28 mouse cellular contexts compared by ENCODE assay signal in the genomic region with DNA sequence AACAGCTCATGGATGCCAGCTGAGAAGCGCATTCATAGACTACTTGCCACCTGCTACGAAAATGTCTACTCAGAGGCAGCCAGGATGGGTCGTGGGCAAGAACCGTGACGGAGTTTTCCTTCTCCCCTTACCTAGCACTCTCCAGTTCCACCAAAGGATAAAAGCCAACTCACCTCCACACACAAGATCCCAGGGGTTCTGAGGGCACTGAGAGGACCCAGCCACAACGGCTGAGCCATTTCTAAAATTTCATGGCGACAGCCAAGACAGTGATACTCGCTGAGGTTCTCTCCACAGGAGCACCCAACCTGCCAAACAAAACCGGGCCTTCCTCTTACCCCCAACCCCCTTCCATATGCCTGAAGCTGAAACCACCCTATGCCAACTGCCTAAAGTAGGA. TPM values are rescaled to one million over a fixed set of nuclear protein-coding genes. Genes with fewer than 3 reads are reported as not detected.
DNase-seq lines count a peak whose midpoint lies in the region; ATAC-seq lines count a peak whose summit lies in the region.
"Had no signal": no experiment of that assay in that cellular context is flagged by ENCODE, and none has a peak within 500 bp of the region (broad histone marks: within the 10 kb centered on the region; RNA-seq: fewer than 3 reads in every experiment).

No protein-coding gene starts in this region.

- peaks cover 10% of the 10 kb centered on the region for H3K4me1 ChIP-seq in hindbrain, embryonic 14.5 days (replicated peaks; ENCODE audit: control insufficient read depth, insufficient read depth, low read length)
- peaks cover 50% of the 10 kb centered on the region for H3K4me1 ChIP-seq in midbrain, embryonic 13.5 days (replicated peaks)

- H3K9ac ChIP-seq in hindbrain, embryonic 14.5 days: no peak overlapping the region
- H3K9ac ChIP-seq in midbrain, embryonic 13.5 days (replicated peaks): no peak overlapping the region
- H3K9ac ChIP-seq: embryonic facial prominence, embryonic 12.5 days; forebrain, postnatal 0 days; limb, embryonic 12.5 days; liver, embryonic 12.5 days had no signal

- peaks cover 84% of the 10 kb centered on the region for H3K27me3 ChIP-seq in hindbrain, embryonic 14.5 days (ENCODE audit: control insufficient read depth, insufficient read depth, low read length)
- peaks cover 87% of the 10 kb centered on the region for H3K27me3 ChIP-seq in midbrain, embryonic 13.5 days

- peak overlapping the region; percentile 71 for H3K4me2 ChIP-seq in hindbrain, embryonic 14.5 days (replicated peaks)
- peak overlapping the region; percentile 75 for H3K4me2 ChIP-seq in midbrain, embryonic 13.5 days (replicated peaks)
- H3K4me2 ChIP-seq: limb, embryonic 12.5 days; liver, embryonic 12.5 days had no signal

- ATAC-seq in hindbrain, embryonic 14.5 days (ENCODE audit: low FRiP score): no peak
- ATAC-seq in midbrain, embryonic 13.5 days: no peak
- no peak for ATAC-seq in megakaryocyte-erythroid progenitor cell, adult 5-6 weeks (replicated peaks; ENCODE audit: low FRiP score, low TSS enrichment, poor library complexity, severe bottlenecking)
- ATAC-seq in erythroblast, adult 5-6 weeks (replicated peaks; ENCODE audit: low FRiP score, poor library complexity, severe bottlenecking): no peak
- ATAC-seq: CD4-positive, CD25-positive, alpha-beta regulatory T cell, adult 4 months; forebrain, postnatal 0 days; liver, embryonic 12.5 days had no signal

- H3K4me3 ChIP-seq in hindbrain, embryonic 14.5 days (replicated peaks; ENCODE audit: low read length): no peak overlapping the region
- peak overlapping the region; percentile 4; the same call in 1 of the 2 replicates for H3K4me3 ChIP-seq in midbrain, embryonic 13.5 days (replicated peaks)
- H3K4me3 ChIP-seq: embryonic facial prominence, embryonic 12.5 days; heart, embryonic 10.5 days; left cerebral cortex, adult 2 months; limb, embryonic 12.5 days; liver, embryonic 12.5 days had no signal

- H3K27ac ChIP-seq in hindbrain, embryonic 14.5 days: peak overlapping the region; percentile 32; the same call in 1 of the 2 replicates
- H3K27ac ChIP-seq in midbrain, embryonic 13.5 days: peak overlapping the region; percentile 84
- H3K27ac ChIP-seq: embryonic facial prominence, embryonic 12.5 days; forebrain, embryonic 10.5 days; heart, embryonic 10.5 days; left cerebral cortex, adult 2 months; limb, embryonic 12.5 days; liver, embryonic 12.5 days had no signal

- WGBS in hindbrain, embryonic 14.5 days: 3% methylated on average over 9 of the region's 9 CpGs
- 3% methylated on average over 9 of the region's 9 CpGs for WGBS in midbrain, embryonic 13.5 days

- peak; percentile 39 for DNase-seq in embryo, embryonic 9.5 days (ENCODE audit: extremely low spot score)
- DNase-seq in embryo, embryonic 11 days: no peak
- peak; percentile 32 for DNase-seq in ES-CJ7 (ENCODE audit: low read depth, low spot score)
- DNase-seq in hindbrain, embryonic 14.5 days (ENCODE audit: low spot score): peak; percentile 24
- DNase-seq in cerebellum, adult 18-20 months: no peak
- DNase-seq: adrenal gland, postnatal 25 days; cerebellum, adult 11 months; cerebellum, postnatal 25 days; forebrain, postnatal 0 days; kidney, adult 2 months; kidney, postnatal 10 days; layer of hippocampus, adult 9-11 months; lung, adult 2 months; lung, postnatal 36 days; right cerebral cortex, postnatal 25 days had no signal

- H3K36me3 ChIP-seq in hindbrain, embryonic 14.5 days (replicated peaks; ENCODE audit: control insufficient read depth, insufficient read depth): no peaks in the 10 kb centered on the region
- H3K36me3 ChIP-seq in midbrain, embryonic 13.5 days: no peaks in the 10 kb centered on the region
- H3K36me3 ChIP-seq: embryonic facial prominence, embryonic 12.5 days; forebrain, embryonic 10.5 days; G1E; heart, embryonic 10.5 days; limb, embryonic 12.5 days; liver, embryonic 12.5 days had no signal

- no peaks in the 10 kb centered on the region for H3K9me3 ChIP-seq in hindbrain, embryonic 14.5 days (ENCODE audit: control insufficient read depth, low read length)
- H3K9me3 ChIP-seq in midbrain, embryonic 13.5 days: no peaks in the 10 kb centered on the region
- H3K9me3 ChIP-seq: embryonic facial prominence, embryonic 12.5 days; forebrain, embryonic 10.5 days; heart, embryonic 10.5 days; limb, embryonic 12.5 days; liver, embryonic 12.5 days had no signal

RNA-seq across cellular contexts. Expression of a gene that starts 2.3 kb away (rescaled TPM):
- 7.9 and 8.2 TPM in 2 replicates for polyA plus RNA-seq in hindbrain, embryonic 14.5 days (2014; fragmentation: Nextera tagmentation; extraction: Ambion mirVana)
- 30.4 and 35.6 TPM in 2 replicates for polyA plus RNA-seq in midbrain, embryonic 13.5 days (2015; fragmentation: Nextera tagmentation; extraction: Ambion mirVana)
- not detected in 2 replicates for total RNA-seq in megakaryocyte-erythroid progenitor cell, adult 5-6 weeks (2014; fragmentation: Nextera tagmentation)
- total RNA-seq in megakaryocyte-erythroid progenitor cell, adult 5-6 weeks (2017): not detected in 2 replicates
- not detected in 2 replicates for total RNA-seq in erythroblast, adult 5-6 weeks (2015; ENCODE audit: low replicate concordance)
- not detected in 2 replicates for total RNA-seq in erythroblast, adult 5-6 weeks (2017; ENCODE audit: low replicate concordance)
- total RNA-seq: adrenal gland, postnatal 25 days; left cerebral cortex, adult 2 months had no signal
- polyA plus RNA-seq: CD4-positive, CD25-positive, alpha-beta regulatory T cell, adult 4 months; gonadal fat pad, adult 2 months; lung, adult 2 months; urinary bladder, adult 2 months had no signal

Comparison
In these comparisons a context has a peak if more than half of its experiments do, and no peak if none do; other contexts are left out.
1. DNase-seq: peak in embryo, embryonic 9.5 days (single experiment), ES-CJ7 (single experiment) and hindbrain, embryonic 14.5 days (single experiment); none in embryo, embryonic 11 days (single experiment) and cerebellum, adult 18-20 months (0 of 2).